Mouse (Mus musculus) right cerebral cortex, adult 18-20 months (tissue): Measurements from ENCODE around the gene Ccdc58.
A peak's percentile ranks its signal among the peaks of the same experiment; 100 is the strongest.
"Not testable (repeated sequence)": the region's sequence is repeated elsewhere in the genome, so short reads cannot be mapped to it uniquely, and the experiment has no call there.

Source experiments
- DNase-seq: peaks from one replicate; pipeline ENCODE4 v3.0.0; 2022; ENCODE audit warnings: mixed read lengths

Ccdc58 gene

DNA sequence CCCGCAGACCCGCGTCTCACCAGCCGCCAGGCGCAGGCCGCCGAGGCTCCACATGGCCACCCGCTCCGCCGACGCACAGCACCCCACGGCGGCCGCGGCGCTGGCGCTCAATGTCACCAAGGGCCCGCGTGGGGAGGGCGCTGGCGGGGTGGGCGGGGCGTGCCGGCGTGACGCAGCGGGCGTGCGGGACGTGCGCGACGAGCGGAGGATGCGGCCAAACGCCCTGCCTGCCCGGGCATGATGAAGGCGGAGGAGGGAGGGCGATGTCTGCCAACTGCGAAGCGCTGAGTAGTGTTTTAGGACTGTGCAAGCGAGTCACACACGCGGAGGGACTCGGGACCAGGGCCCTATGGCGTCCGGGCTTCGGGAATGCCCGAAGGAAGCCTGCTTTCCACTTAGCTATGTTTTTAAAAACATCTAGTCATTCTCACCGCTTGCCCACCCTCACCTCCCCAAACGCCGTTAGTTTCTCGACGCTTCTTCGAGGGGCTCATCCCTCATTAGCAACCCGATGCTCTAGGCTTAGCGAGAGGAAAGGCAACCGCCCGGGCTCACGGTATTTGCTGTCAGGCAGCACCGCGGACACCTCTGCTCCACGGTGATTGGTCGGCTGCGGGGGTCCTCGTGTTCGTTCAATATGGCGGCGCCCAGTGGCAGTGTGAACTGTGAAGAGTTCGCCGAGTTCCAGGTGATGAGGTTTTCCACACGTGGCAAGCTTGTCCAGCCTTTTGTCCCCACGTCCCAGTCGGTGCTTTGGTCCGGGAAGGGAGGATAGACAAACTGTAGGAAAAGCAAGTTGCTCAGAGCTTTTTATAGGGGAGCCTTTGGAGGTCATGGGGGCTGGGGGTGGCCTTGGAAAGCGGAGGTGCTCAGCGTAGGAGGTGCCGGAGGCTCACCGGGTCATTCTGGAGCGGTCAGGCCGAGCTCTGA lies at the start of gene Ccdc58, which contains the start of gene Fam162a:
Gene Ccdc58, plus strand, starts transcription at position 236 of the 930 bp plus-strand sequence.
Gene Fam162a, minus strand, starts transcription at position 145 of the 930 bp plus-strand sequence.
- DNase-seq, result peak; percentile 94

DNA sequence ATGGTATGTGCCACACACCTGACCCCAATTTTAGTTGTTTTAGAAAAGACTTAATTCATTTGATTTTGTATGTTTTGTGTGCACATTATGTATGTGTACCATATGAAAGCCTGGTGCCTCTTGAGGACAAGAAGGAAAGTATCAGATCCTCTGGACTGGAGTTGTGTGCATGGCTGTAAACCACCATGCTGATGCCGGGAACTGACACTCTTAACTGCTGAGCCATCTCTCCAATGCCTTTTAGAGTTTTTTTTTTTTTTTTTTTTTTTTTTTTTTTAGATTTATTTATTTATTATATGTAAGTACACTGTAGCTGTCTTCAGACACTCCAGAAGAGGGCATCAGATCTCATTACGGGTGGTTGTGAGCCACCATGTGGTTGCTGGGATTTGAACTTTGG lies 43.4 kb upstream of the Ccdc58 start:
- not testable (repeated sequence) for DNase-seq

DNA sequence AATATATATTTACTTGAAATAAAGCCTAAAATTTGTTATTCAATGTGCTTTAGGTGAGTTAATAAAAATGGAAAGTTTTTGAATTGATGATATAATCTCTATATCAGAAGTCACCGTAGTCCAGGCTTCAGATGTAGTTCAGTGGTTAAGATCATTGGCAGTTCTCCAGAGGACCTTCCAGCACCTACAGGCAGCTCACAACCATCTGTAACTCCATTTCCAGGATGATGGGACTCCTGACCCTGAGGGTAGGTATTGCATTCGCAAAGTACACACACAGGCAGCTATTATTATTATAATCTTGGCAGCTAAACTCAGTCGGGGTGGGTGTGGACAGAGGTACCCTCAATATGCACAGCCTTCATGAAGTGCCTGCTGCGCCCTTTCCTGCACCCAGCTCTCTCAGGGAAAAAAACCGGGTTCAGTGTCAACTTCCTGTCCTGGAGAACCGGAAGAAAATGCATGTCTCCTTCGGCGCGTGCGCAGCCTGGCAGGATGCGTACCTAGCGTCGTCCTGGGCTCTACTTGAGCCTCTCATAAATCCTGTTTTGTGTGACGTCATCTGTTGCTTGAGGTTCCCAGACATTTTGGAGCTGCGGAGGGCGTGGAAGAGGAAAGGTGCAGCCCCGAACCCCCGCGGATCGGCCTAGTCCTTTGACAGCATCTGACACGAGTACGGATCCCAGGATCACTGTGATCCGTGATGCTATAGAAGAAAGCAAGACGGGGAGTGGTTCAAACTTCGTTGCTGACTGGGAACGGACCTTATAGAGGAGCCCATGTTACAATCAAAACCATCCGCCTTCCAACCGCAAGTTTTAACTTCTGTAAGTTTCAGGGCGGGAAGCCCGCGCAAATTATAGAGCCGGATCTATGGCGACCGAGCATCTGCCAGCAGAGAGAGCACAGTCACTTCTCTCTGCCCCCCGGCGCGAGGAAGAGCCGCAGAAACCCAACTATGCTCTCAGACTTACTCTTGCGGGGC lies 30.6 kb upstream of the Ccdc58 start, which contains the start of gene Wdr5b:
Gene Wdr5b, plus strand, starts transcription at position 551 of the 985 bp plus-strand sequence.
- peak; percentile 97 for DNase-seq

DNA sequence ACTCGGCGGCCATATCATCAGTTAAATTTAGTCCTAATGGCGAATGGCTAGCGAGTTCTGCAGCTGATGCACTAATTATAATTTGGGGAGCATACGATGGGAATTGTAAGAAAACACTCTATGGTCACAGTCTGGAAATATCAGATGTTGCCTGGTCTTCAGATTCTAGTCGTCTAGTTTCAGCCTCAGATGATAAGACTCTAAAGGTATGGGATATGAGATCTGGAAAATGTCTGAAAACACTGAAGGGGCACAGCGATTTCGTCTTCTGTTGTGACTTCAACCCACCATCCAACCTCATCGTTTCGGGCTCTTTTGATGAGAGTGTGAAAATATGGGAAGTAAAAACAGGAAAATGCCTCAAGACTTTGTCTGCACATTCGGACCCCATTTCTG lies 29.9 kb upstream of the Ccdc58 start:
- no peak for DNase-seq

DNA sequence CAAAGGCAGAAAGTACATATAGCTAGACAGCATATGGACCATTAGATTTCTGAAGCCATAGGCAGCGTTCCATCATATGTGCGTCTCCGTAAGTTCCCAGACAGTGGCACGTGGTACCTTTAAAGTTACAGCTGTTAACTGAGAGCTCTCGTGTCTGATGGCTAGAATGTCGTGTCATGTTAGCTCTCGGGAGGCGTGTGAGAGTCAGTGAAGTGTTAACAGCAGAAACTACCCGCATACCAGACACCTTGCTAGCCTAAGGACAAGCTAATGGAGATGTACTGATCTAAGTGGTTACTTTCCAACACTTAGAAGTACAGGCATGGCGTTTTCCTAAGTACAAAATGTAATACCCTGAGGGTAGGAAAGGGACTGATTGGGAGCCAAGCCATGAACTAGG lies 28.4 kb upstream of the Ccdc58 start:
- no peak for DNase-seq

DNA sequence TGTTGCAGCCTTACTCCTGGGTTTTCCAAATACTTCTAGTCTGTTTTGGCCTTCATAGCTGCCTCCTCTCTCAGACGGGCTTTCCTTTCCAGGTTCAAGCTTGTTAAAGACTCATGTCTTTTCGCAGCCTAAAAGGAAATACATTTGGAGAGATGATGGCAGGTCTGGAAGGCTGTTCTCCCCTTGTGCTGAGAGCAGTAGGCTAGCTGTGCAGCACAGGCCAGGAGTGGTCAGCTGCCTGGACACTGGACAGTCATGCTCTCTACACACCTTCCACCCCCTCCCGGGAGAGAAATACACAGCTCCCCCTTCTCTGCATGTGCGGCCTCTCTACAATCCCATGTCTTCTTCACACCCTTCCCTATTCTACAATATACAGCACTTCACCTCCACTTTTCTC lies 27.5 kb upstream of the Ccdc58 start:
- no peak for DNase-seq

DNA sequence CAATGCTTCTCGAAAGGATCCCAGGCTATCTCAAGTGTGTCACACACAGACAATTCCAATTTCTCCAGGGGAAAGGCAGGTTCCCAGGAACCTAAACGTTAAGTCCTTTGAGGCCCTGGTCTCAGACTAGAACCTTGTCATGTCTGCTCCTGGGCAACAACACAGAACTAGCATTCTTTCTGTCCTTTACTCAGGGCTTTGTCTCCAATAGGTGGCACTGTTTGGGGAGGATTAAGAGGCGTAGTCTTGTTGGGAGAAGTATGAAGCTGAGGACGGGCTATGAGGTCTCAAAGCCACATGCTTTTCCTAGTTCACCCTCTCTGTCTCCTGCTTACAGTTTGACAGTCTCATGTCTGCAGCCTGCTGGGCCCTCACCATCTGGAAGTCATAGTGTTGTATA lies 23.9 kb upstream of the Ccdc58 start:
- no peak for DNase-seq

DNA sequence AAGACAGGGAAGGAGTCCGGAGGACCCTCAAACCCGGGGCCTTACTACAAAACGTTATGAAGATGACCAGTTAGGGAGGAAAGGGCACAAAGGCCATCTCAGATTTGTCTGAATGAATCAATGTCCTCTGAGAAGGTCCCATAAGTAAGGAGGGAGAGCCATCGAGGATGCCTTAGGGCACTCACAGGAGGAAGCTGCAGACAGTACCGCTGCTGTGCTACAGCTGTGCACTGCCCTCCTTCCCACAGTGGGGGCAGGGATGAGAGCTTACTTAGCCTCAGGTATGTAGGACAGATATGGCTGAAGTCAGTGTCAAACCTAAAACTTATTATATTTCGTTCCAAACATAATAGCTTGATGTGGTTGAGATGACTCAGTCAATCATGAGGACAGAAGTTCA lies 20.0 kb upstream of the Ccdc58 start:
- no peak for DNase-seq

DNA sequence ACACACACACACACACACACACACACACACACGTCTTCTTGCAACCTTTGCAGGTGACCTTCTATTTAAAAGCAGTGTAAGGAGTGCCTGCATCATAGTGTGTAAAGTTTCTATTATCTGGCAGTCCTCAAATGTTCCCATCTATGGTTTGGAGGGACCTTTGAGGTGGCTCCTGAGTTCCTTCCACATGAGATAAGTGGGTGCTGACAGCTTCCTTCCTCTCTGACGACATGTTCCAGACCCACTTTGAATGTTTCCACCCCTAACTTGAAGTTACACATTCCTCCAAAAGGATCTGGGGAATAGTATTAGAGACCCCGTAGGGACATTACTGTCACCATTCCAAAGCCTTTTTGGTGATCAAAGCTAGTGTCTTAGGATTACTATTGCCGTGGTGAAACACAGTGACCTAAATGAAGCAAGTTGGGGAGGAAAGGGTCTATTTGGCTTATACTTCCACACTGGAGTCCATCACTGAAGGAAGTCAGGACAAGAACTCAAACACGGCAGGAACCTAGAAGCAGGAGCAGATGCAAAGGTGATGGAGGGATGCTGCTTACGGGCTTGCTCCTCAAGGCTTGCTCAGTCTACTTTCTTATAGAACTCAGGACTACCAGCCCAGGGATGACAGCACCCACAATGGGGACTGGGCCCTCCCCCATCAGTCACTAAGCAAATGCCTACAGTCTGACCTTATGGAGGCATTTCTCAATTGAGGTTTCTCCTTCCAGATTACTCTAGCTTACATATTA lies 17.8 kb upstream of the Ccdc58 start:
- no peak for DNase-seq

DNA sequence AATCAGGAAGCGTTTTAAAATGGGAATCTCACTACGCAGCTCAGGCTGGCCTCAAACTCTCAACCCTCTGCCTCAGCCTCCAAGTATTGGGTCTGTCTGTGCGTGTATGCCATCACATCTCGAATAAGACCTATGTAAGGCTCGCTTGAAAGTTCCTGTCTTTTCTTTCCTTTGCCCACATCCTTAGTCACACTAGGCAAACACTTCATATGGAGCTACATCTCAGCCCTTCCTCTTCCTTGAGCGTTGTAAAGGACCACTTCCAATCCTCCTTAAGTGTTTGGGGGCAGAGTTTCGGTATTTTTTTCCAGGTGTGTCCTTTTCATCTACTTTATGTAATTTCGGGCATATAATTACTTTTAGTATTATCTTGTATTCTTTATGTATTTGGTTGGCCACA lies 16.6 kb upstream of the Ccdc58 start:
- DNase-seq, result no peak

DNA sequence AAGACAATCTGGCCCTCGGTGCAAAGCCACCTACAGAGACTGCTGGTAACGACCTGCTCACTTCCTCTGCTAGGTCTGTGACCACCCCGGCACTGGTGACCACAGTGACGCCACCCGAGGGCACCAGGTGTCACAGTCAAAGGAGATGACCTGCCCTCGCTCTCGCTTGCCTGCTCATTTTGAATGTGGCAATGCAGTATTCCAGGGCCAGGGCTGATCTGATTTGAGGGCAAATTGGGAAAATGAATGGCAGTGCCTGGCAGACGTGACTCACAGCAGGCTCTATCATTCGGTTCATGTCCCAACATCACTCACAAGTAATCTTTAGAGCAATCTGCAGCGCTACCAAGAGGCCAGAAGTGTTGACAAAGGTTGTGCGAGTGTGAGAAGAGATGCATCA lies 15.1 kb upstream of the Ccdc58 start:
- no peak for DNase-seq

DNA sequence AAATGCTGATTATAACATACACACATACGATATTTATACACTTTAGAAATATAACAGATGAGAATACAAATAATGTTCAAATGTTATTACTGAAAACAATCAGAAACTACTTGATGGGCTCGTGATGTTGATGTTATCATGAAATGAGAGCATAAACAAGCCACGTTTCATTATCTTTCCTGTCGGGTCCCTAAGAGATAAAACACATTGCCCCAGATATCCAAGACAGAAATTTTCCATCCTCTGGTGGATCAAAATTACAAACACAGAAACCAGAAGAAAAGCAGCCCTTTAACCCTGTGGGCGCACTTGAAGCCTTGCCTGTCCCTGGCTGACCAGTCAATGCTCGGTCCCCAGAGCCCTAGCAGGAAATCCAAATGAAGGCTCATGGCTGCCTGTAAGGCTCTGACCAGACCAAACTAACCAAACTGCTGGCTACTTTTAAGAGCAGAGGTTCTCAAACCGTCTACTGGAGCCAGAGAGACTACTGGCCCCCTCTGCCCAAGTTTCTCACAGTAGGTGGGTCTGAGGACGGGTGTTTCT lies 13.5 kb upstream of the Ccdc58 start:
- no peak for DNase-seq

DNA sequence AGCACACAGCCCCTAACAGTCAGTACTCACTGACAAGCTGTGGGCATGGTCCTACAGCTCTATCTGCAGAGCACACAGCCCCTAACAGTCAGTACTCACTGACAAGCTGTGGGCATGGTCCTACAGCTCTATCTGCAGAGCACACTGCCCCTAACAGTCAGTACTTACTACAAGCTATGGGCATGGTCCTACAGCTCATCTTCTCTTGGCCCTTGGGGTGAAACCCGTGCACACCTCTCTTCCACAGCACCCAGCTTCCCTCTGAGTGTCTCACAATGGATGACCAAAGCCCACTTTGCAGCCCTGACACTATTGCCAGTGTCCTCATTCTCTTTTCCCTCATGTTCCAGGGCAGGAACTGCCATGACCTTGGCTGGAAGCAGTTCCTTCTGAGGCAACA lies 9.0 kb upstream of the Ccdc58 start:
- DNase-seq, result not testable (repeated sequence)

DNA sequence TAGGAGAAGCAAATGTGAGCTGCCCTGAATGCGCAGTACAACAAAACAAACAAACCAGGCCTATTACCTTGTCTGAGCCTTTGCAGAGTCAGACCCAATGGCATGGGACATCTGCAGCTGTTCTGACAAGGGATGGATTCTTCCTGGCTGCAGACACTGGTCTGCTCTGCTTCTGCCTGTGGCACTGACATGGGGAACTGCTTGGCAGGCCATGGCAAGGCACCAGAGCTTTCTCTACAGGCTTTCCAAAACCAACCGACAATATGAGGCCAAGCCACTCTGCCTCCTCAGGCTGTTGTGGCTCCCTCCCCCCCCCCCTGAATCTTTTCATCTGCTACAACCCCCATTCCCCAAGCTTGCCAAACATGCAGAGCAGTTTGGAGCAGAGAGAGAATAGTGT lies 8.2 kb upstream of the Ccdc58 start:
- no peak for DNase-seq

DNA sequence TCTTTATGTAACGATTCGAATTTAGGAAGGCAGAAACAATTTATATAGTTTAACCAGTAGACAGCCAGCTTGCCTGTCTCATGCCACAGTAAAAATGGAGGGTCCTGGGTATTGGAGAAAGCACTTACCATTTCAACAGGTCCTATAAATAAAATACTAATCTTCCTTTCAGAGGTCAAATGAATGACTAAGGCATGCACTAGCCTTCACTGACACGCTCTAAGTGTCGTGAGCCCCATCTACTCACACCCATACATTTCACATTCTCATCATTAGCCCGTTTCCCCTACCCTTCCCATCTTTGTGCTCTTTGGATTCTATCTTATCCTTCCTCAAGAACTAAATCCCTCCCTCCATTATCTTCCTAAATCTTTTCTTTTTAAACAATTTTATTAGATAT lies 6.6 kb upstream of the Ccdc58 start:
- DNase-seq, result no peak

DNA sequence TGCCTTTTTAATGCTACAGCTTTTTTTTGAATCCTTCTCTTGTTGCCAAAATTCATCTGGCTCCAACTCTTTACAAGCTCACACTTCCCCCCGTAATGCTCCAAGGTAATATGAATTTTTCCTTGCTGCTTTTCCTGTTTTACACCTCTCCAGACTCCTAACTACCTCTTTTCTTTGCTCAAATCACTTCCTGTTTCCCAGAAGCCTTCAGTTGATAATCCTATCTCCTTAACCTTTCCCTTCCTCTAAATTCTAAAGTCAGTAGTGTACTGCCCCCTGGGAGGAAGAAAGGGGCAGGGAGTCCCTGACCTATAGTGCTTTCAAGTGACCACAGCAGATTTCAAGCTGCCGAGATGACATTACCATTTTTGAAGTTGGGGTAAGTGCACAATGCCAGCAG lies 3.8 kb upstream of the Ccdc58 start:
- DNase-seq, result no peak

DNA sequence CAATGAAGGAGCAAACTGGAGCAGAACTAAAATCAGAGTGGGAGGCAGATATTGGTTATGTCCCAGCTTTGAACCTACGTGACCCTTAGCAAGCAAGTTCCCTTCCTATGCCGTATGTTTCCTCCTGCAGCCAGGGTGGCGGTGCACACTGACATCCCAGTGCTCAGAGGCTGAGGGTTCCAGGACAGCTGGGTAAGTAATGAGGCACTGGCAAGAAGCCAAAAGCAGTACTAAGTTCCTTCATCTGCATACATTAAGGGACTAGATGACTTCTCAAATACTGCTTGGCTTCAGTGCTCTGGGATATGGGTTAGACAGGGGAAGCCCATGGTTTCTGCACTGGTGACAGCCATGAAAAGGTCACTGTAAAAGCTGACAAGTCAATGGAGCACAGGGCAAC lies 3.1 kb upstream of the Ccdc58 start:
- no peak for DNase-seq

DNA sequence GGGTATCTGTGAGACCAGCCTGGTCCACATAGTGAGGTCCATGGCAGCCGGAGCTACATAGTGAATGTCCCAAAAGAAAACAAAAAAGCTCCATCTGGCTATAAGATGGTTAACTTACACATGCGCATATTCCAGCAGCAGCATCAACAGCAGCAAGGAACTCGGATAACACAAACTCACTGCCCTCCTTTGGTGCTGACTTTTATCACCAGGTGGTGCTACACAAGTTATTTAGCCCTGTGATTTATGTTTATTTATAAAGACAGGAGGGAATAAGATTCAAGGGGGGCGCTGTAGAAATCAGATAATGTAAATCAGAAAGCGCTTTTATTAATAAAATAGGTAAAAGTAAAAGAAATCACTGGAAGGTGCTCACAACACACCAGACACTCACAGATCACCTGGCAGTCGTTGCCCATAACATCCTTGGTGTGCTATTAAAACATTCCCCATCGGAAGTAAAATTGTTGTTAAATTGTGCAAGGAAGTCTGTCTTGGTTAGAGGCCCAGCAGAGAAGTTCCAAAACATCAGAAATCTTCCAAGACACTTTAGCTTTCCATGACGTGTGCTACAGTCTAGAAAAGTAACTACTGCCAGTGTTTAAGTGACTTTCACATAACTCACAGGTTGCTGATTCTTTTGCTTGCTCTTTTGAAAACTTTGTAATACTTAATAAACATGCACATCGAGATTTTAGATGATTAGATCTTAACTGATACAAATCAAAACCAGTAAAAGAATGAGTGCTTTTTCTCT lies 1.5 kb upstream of the Ccdc58 start:
- no peak for DNase-seq

DNA sequence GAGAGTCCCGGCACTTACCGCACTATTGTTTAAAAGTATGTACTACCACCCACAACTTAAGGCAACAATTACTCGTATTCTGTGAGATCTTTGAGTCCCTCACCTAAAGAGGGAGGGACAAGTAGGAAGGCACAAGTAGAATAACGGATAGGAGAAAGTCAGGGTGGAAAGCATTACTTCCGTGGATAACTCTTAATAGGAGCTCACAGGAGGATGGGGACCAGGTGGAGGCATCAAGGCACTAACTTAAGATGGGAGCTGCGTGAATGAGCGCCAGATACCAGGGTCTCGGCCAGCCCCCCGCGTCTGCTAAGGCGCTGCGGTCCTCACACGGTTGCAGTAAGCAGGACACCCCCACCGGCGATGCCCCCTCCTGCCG lies 425 bp upstream of the Ccdc58 start:
- DNase-seq, result no peak

DNA sequence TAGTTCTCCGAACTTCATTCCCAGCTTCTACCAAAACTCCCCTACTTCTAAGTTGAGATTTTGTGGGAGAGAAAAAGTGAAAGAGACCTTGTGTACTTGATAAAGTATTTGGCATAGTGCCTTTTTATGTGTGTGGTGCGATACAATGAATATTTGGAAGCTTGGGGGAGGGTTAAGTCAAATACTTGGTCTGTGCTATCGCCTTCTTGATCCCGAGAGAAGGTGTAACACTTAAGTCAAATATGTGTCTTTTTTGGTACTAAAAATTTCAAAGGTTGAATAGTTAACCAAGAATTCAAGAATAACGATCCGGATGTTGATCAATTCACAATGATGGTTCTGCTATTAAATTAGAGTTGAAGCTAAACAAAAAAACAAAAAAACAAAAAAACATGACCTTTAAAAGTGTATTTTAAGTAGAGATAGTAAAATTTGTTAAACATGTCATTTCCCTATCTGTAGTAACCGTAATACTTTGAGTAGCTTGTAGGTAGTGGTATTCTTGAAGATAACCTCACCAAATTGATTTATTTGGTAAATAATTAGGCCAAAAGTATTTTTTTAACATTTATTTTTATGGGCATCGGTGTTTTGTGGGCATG lies 1.0 kb downstream of the Ccdc58 start:
- DNase-seq, result no peak

DNA sequence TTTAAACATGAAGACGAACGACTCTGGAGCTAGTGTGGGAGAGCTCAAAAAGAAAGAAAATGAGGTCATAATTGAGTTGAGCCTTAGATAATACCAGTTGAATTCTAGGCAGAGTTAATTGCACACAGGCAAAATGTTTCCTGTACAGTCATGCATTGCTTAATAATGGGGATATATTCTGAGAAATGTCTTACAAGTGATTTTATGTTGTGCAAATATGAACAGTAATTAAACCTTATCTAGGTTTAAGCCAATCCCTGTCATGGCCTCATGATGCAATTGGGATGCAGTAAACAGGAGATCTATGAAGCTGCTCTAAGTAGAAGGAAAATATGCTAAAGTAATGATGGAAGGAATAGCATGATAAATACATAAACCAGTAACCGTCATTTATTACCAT lies 3.3 kb downstream of the Ccdc58 start:
- no peak for DNase-seq
